Mouse (Mus musculus): ENCODE measurements around the gene Dpp6. TPM values are rescaled to one million over a fixed set of nuclear protein-coding genes. Genes with fewer than 3 reads are reported as not detected.

Dpp6 gene
- polyA plus RNA-seq, 1 experiment = not detected

GRCm38 (mm10) chr5:27018314-27018956 lies 201.4 kb downstream of the Dpp6 start:
- Histone ChIP-seq H3K4me1 (ENCODE audit: control insufficient read depth, insufficient read depth, insufficient read length, low read length) (no peaks in the 10 kb centered on the region), H3K27ac (replicated peaks; ENCODE audit: low read depth, low read length) (no peak overlapping the region), H3K4me3 (ENCODE audit: insufficient read depth, low read depth, low read length) (no peak overlapping the region)

- no peak overlapping the region for H3K4me3 ChIP-seq (ENCODE audit: insufficient read depth, low read depth, low read length)
- no peak overlapping the region for H3K27ac ChIP-seq (replicated peaks; ENCODE audit: low read depth, low read length)
- H3K4me1 ChIP-seq (ENCODE audit: control insufficient read depth, insufficient read depth, insufficient read length, low read length) = no peaks in the 10 kb centered on the region
Measured at GRCm38 (mm10) chr5:27028611-27029010, 211.6 kb downstream of the Dpp6 start.

- no peak overlapping the region for H3K4me3 ChIP-seq (ENCODE audit: insufficient read depth, low read depth, low read length)
- no peak overlapping the region for H3K27ac ChIP-seq (replicated peaks; ENCODE audit: low read depth, low read length)
- no peaks in the 10 kb centered on the region for H3K4me1 ChIP-seq (ENCODE audit: control insufficient read depth, insufficient read depth, insufficient read length, low read length)
Measured at GRCm38 (mm10) chr5:27029784-27030183, 212.8 kb downstream of the Dpp6 start.

GRCm38 (mm10) chr5:27034858-27035257 lies 217.9 kb downstream of the Dpp6 start:
- Histone ChIP-seq H3K27ac (replicated peaks; ENCODE audit: low read depth, low read length) (no peak overlapping the region), H3K4me1 (ENCODE audit: control insufficient read depth, insufficient read depth, insufficient read length, low read length) (no peaks in the 10 kb centered on the region), H3K4me3 (ENCODE audit: insufficient read depth, low read depth, low read length) (no peak overlapping the region)

- no peak overlapping the region for H3K4me3 ChIP-seq (ENCODE audit: insufficient read depth, low read depth, low read length)
- no peaks in the 10 kb centered on the region for H3K4me1 ChIP-seq (ENCODE audit: control insufficient read depth, insufficient read depth, insufficient read length, low read length)
- H3K27ac ChIP-seq (replicated peaks; ENCODE audit: low read depth, low read length) = no peak overlapping the region
Measured at GRCm38 (mm10) chr5:27035291-27035690, 218.3 kb downstream of the Dpp6 start.

GRCm38 (mm10) chr5:27035891-27036290 lies 218.9 kb downstream of the Dpp6 start:
- no peak overlapping the region for H3K27ac ChIP-seq (replicated peaks; ENCODE audit: low read depth, low read length)
- H3K4me3 ChIP-seq (ENCODE audit: insufficient read depth, low read depth, low read length) = no peak overlapping the region
- no peaks in the 10 kb centered on the region for H3K4me1 ChIP-seq (ENCODE audit: control insufficient read depth, insufficient read depth, insufficient read length, low read length)

GRCm38 (mm10) chr5:27037796-27038195 lies 220.8 kb downstream of the Dpp6 start:
- no peaks in the 10 kb centered on the region for H3K4me1 ChIP-seq (ENCODE audit: control insufficient read depth, insufficient read depth, insufficient read length, low read length)
- H3K27ac ChIP-seq (replicated peaks; ENCODE audit: low read depth, low read length) = no peak overlapping the region
- no peak overlapping the region for H3K4me3 ChIP-seq (ENCODE audit: insufficient read depth, low read depth, low read length)

- Histone ChIP-seq H3K27ac (replicated peaks; ENCODE audit: low read depth, low read length) (no peak overlapping the region), H3K4me1 (ENCODE audit: control insufficient read depth, insufficient read depth, insufficient read length, low read length) (no peaks in the 10 kb centered on the region)
Measured at GRCm38 (mm10) chr5:27048167-27048566, 231.2 kb downstream of the Dpp6 start.

GRCm38 (mm10) chr5:27048926-27049325 lies 231.9 kb downstream of the Dpp6 start:
- H3K4me1 ChIP-seq (ENCODE audit: control insufficient read depth, insufficient read depth, insufficient read length, low read length) = no peaks in the 10 kb centered on the region
- H3K4me3 ChIP-seq (ENCODE audit: insufficient read depth, low read depth, low read length) = no peak overlapping the region
- no peak overlapping the region for H3K27ac ChIP-seq (replicated peaks; ENCODE audit: low read depth, low read length)

More at GRCm38 (mm10) chr5:27048167-27048566, 231.2 kb downstream of the Dpp6 start:
- H3K4me3 ChIP-seq (ENCODE audit: insufficient read depth, low read depth, low read length) = no peak overlapping the region

GRCm38 (mm10) chr5:27049341-27050091 lies 232.5 kb downstream of the Dpp6 start:
- H3K4me1 ChIP-seq (ENCODE audit: control insufficient read depth, insufficient read depth, insufficient read length, low read length) = no peaks in the 10 kb centered on the region
- no peak overlapping the region for H3K4me3 ChIP-seq (ENCODE audit: insufficient read depth, low read depth, low read length)
- H3K27ac ChIP-seq (replicated peaks; ENCODE audit: low read depth, low read length) = no peak overlapping the region

- H3K4me3 ChIP-seq (ENCODE audit: insufficient read depth, low read depth, low read length) = no peak overlapping the region
- no peaks in the 10 kb centered on the region for H3K4me1 ChIP-seq (ENCODE audit: control insufficient read depth, insufficient read depth, insufficient read length, low read length)
- H3K27ac ChIP-seq (replicated peaks; ENCODE audit: low read depth, low read length) = no peak overlapping the region
Measured at GRCm38 (mm10) chr5:27051250-27051649, 234.2 kb downstream of the Dpp6 start.

- Histone ChIP-seq H3K4me1 (ENCODE audit: control insufficient read depth, insufficient read depth, insufficient read length, low read length) (no peaks in the 10 kb centered on the region), H3K4me3 (ENCODE audit: insufficient read depth, low read depth, low read length) (no peak overlapping the region), H3K27ac (replicated peaks; ENCODE audit: low read depth, low read length) (no peak overlapping the region)
Measured at GRCm38 (mm10) chr5:27052441-27052840, 235.4 kb downstream of the Dpp6 start.

- H3K4me3 ChIP-seq (ENCODE audit: insufficient read depth, low read depth, low read length) = no peak overlapping the region
- no peaks in the 10 kb centered on the region for H3K4me1 ChIP-seq (ENCODE audit: control insufficient read depth, insufficient read depth, insufficient read length, low read length)
- H3K27ac ChIP-seq (replicated peaks; ENCODE audit: low read depth, low read length) = no peak overlapping the region
Measured at GRCm38 (mm10) chr5:27056436-27056835, 239.4 kb downstream of the Dpp6 start.

- Histone ChIP-seq H3K4me1 (ENCODE audit: control insufficient read depth, insufficient read depth, insufficient read length, low read length) (no peaks in the 10 kb centered on the region), H3K27ac (replicated peaks; ENCODE audit: low read depth, low read length) (no peak overlapping the region), H3K4me3 (ENCODE audit: insufficient read depth, low read depth, low read length) (no peak overlapping the region)
Measured at GRCm38 (mm10) chr5:27060114-27060513, 243.1 kb downstream of the Dpp6 start.

- Histone ChIP-seq H3K4me1 (ENCODE audit: control insufficient read depth, insufficient read depth, insufficient read length, low read length) (no peaks in the 10 kb centered on the region), H3K27ac (replicated peaks; ENCODE audit: low read depth, low read length) (no peak overlapping the region), H3K4me3 (ENCODE audit: insufficient read depth, low read depth, low read length) (no peak overlapping the region)
Measured at GRCm38 (mm10) chr5:27063871-27064270, 246.9 kb downstream of the Dpp6 start.

GRCm38 (mm10) chr5:27066837-27067236 lies 249.8 kb downstream of the Dpp6 start:
- Histone ChIP-seq H3K4me3 (ENCODE audit: insufficient read depth, low read depth, low read length) (no peak overlapping the region), H3K4me1 (ENCODE audit: control insufficient read depth, insufficient read depth, insufficient read length, low read length) (no peaks in the 10 kb centered on the region), H3K27ac (replicated peaks; ENCODE audit: low read depth, low read length) (no peak overlapping the region)
